Mouse (Mus musculus) liver, embryonic 14.5 days (tissue): ENCODE measurements around the gene Mif4gd. TPM values are rescaled to one million over a fixed set of nuclear protein-coding genes. Genes with fewer than 3 reads are reported as not detected.

Experiments
- ATAC-seq: fragments of 200-750 bp; cut with Nextera tagmentation; 2 replicates; pipeline ENCODE4 v1.8.0; 2017; ENCODE audit warnings: moderate number of reproducible peaks, mild to moderate bottlenecking, moderate library complexity; ENCODE audit not compliant: insufficient read depth
- DNase-seq, 3 experiments: peaks; one replicate each; pipeline ENCODE4 v3.0.0-alpha.2; 2012 to 2013; ENCODE audit warnings: low read depth in 3 of 3, low spot score in 3 of 3
- H3K27ac ChIP-seq: fragments of 300-500 bp; sonication (generic); 2 replicates; pipeline ENCODE4 v1.5.1; 2014; ENCODE audit warnings: moderate library complexity, mild to moderate bottlenecking, control low read depth, inconsistent platforms
- H3K27me3 ChIP-seq: fragments of 300-500 bp; sonication (generic); 2 replicates; pipeline ENCODE4 v1.6.1; 2014; ENCODE audit warnings: mild to moderate bottlenecking, low read length, moderate library complexity; ENCODE audit not compliant: control insufficient read depth, insufficient read depth
- H3K36me3 ChIP-seq: fragments of 300-500 bp; sonication (generic); replicated peaks from 2 replicates; pipeline ENCODE4 v1.6.1; 2014; ENCODE audit warnings: low read depth; ENCODE audit not compliant: control insufficient read depth, insufficient read depth
- H3K4me1 ChIP-seq, 2 experiments: fragments of 200-500 bp in 1 of 2; fragments of 300-500 bp in 1 of 2; sonication (generic) in 1 of 2; replicated peaks; 2 replicates each; pipeline ENCODE4 v1.6.1; 2012 to 2014; ENCODE audit warnings: antibody characterized with exemption in 1 of 2, inconsistent platforms in 1 of 2, low read length in 1 of 2; ENCODE audit not compliant: control insufficient read depth in 2 of 2, insufficient read depth in 2 of 2
- H3K4me2 ChIP-seq: fragments of 300-500 bp; sonication (generic); 2 replicates; pipeline ENCODE4 v1.6.1; 2014; ENCODE audit warnings: low read depth, mild to moderate bottlenecking, control low read depth, moderate library complexity
- H3K4me3 ChIP-seq, 2 experiments: fragments of 200-500 bp in 1 of 2; fragments of 300-500 bp in 1 of 2; sonication (generic) in 1 of 2; 2 replicates each; pipeline ENCODE4 v1.5.1; 2012 to 2014; ENCODE audit warnings: low read depth in 2 of 2, low read length in 2 of 2, mild to moderate bottlenecking in 2 of 2, control low read depth in 1 of 2, inconsistent platforms in 1 of 2, moderate library complexity in 1 of 2; ENCODE audit not compliant: insufficient read depth in 1 of 2
- H3K9ac ChIP-seq: fragments of 300-500 bp; sonication (generic); replicated peaks from 2 replicates; pipeline ENCODE4 v1.6.1; 2014; ENCODE audit warnings: mild to moderate bottlenecking, control low read depth, moderate library complexity
- H3K9me3 ChIP-seq: fragments of 300-500 bp; sonication (generic); 2 replicates; pipeline ENCODE4 v1.6.1; 2016; ENCODE audit warnings: low read length, mixed read lengths; ENCODE audit not compliant: control insufficient read depth
- CTCF ChIP-seq: IDR thresholded peaks from 2 replicates; pipeline ENCODE4 v1.5.1; 2016; ENCODE audit warnings: antibody characterized with exemption, low read depth, control low read depth
- EP300 ChIP-seq: IDR thresholded peaks from 2 replicates; pipeline ENCODE4 v1.6.1; 2016; ENCODE audit warnings: antibody characterized with exemption, low read depth
- WGBS: fragments of 180-500 bp; shearing (Covaris S2); extraction: QIAGEN DNeasy Blood & Tissue Kit; methylation state at CpG from one replicate; pipeline ENCODE4 v1.1.7; 2014; ENCODE audit not compliant: insufficient replicate concordance; 5-methylcytosine and 5-hydroxymethylcytosine counted together
- polyA plus RNA-seq, 2 experiments: library from polyadenylated mRNA; depleted of rRNA in 1 of 2; stranded (reverse) in 1 of 2; unstranded in 1 of 2; fragments of >200 nt; fragmentation: Nextera tagmentation in 1 of 2; extraction: Ambion mirVana in 1 of 2; gene quantifications; 2 replicates each; pipeline versions ENCODE4 v1.2.1 to v1.2.3; 2012 to 2014

The Mif4gd gene
- polyA plus RNA-seq, 2 experiments: 25.6 TPM

GRCm38 (mm10) chr11:115598309-115598708 is 14.5 kb downstream of the Mif4gd start:
- Histone ChIP-seq H3K27ac (no peak overlapping the region), H3K4me1 (peaks cover 11 to 12% of the 10 kb centered on the region in 2 experiments), H3K9me3 (no peaks in the 10 kb centered on the region), H3K4me3 (no peak overlapping the region), H3K36me3 (peaks cover 34% of the 10 kb centered on the region), H3K9ac (no peak overlapping the region), H3K4me2 (no peak overlapping the region), H3K27me3 (no peaks in the 10 kb centered on the region)
- DNase-seq (no peak), ATAC-seq (no peak)
- no peak for TF ChIP-seq EP300
- no peak for TF ChIP-seq CTCF
- 51% methylated on average over 4 of the region's 4 CpGs for WGBS

- no peaks in the 10 kb centered on the region for H3K9me3 ChIP-seq
- WGBS: 78% methylated on average over 3 of the region's 3 CpGs
- H3K4me3 ChIP-seq: no peak overlapping the region
- peaks cover 55% of the 10 kb centered on the region for H3K36me3 ChIP-seq
- no peaks in the 10 kb centered on the region for H3K27me3 ChIP-seq
- no peak overlapping the region for H3K27ac ChIP-seq
- no peak for ATAC-seq
- TF ChIP-seq EP300 (no peak), CTCF (no peak)
- H3K4me2 ChIP-seq: no peak overlapping the region
- DNase-seq: no peak
- H3K4me1 ChIP-seq: no peaks in the 10 kb centered on the region
- no peak overlapping the region for H3K9ac ChIP-seq
Observed at GRCm38 (mm10) chr11:115595209-115595608, 17.6 kb downstream of the Mif4gd start.

- 66% methylated on average over 2 of the region's 2 CpGs for WGBS
- Histone ChIP-seq H3K36me3 (peaks cover 78% of the 10 kb centered on the region), H3K9ac (no peak overlapping the region), H3K27ac (no peak overlapping the region), H3K9me3 (no peaks in the 10 kb centered on the region), H3K4me2 (no peak overlapping the region), H3K27me3 (no peaks in the 10 kb centered on the region), H3K4me1 (no peaks in the 10 kb centered on the region), H3K4me3 (no peak overlapping the region)
- ATAC-seq: no peak
- no peak for TF ChIP-seq EP300
- TF ChIP-seq CTCF: no peak
- no peak for DNase-seq
Observed at GRCm38 (mm10) chr11:115590526-115591075, 22.2 kb downstream of the Mif4gd start.

GRCm38 (mm10) chr11:115587984-115588383 is 24.8 kb downstream of the Mif4gd start:
- H3K36me3 ChIP-seq: peaks cover 80% of the 10 kb centered on the region

GRCm38 (mm10) chr11:115586403-115586802 is 26.4 kb downstream of the Mif4gd start:
- ATAC-seq: no peak
- H3K4me3 ChIP-seq: no peak overlapping the region
- peaks cover 85% of the 10 kb centered on the region for H3K36me3 ChIP-seq
- no peak overlapping the region for H3K4me2 ChIP-seq
- DNase-seq: no peak
- WGBS: 81% methylated on average over 9 of the region's 9 CpGs
- H3K4me1 ChIP-seq: no peaks in the 10 kb centered on the region
- TF ChIP-seq EP300: no peak
- TF ChIP-seq CTCF: no peak
- H3K9me3 ChIP-seq: no peaks in the 10 kb centered on the region
- H3K27me3 ChIP-seq: no peaks in the 10 kb centered on the region
- H3K9ac ChIP-seq: no peak overlapping the region
- no peak overlapping the region for H3K27ac ChIP-seq

More at GRCm38 (mm10) chr11:115587984-115588383, 24.8 kb downstream of the Mif4gd start:
- H3K9ac ChIP-seq: no peak overlapping the region
- 77% methylated on average over 9 of the region's 9 CpGs for WGBS
- no peak for DNase-seq
- no peak overlapping the region for H3K27ac ChIP-seq
- H3K4me1 ChIP-seq: no peaks in the 10 kb centered on the region
- H3K9me3 ChIP-seq: no peaks in the 10 kb centered on the region
- ATAC-seq: no peak
- H3K4me2 ChIP-seq: no peak overlapping the region
- no peak overlapping the region for H3K4me3 ChIP-seq
- H3K27me3 ChIP-seq: no peaks in the 10 kb centered on the region
- TF ChIP-seq EP300 (no peak), CTCF (no peak)
